ENCODE assay signal across 13 mouse cellular contexts in the genomic region with DNA sequence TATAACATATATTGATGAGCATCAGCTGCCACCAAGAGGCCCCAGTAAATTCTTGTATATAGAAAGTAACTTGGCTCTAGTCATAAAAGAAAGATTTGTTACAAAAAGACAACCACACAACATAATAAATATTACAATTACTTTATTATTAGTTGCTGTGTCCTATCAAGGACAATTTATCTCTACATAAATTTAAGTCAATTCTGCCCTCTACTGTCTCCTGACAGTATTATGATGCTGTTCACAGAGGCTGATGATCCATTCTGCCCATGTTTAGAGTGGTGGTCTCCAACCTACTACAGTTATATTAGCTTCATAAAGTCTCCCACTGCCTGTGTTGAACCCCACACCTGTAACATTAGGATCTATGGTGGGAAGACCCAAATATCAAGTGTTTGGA. TPM values are rescaled to one million over a fixed set of nuclear protein-coding genes. Genes with fewer than 3 reads are reported as not detected.
A peak's percentile ranks its signal among the peaks of the same experiment; 100 is the strongest.
DNase-seq lines count a peak whose midpoint lies in the region; ATAC-seq and TF ChIP-seq lines count a peak whose summit lies in the region.
"Had no signal": no experiment of that assay in that cellular context is flagged by ENCODE, and none has a peak within 500 bp of the region (broad histone marks: within the 10 kb centered on the region; RNA-seq: fewer than 3 reads in every experiment).

No protein-coding gene starts in this region.

- no peak for ATAC-seq in kidney, postnatal 0 days (replicated peaks; ENCODE audit: low FRiP score, low read depth)
- no peak for ATAC-seq in midbrain, postnatal 0 days (ENCODE audit: low FRiP score)
- ATAC-seq in midbrain, embryonic 15.5 days (replicated peaks) = no peak

- H3K4me3 ChIP-seq in kidney, postnatal 0 days (replicated peaks; ENCODE audit: low read depth, low read length) = no peak overlapping the region
- no peak overlapping the region for H3K4me3 ChIP-seq in midbrain, postnatal 0 days (ENCODE audit: low read depth, low read length)
- no peak overlapping the region for H3K4me3 ChIP-seq in midbrain, embryonic 15.5 days

- no peaks in the 10 kb centered on the region for H3K36me3 ChIP-seq in kidney, postnatal 0 days (ENCODE audit: insufficient read depth, low read length)
- H3K36me3 ChIP-seq in midbrain, postnatal 0 days (ENCODE audit: insufficient read depth, low read length) = no peaks in the 10 kb centered on the region
- H3K36me3 ChIP-seq in midbrain, embryonic 15.5 days (replicated peaks) = no peaks in the 10 kb centered on the region

- H3K4me2 ChIP-seq in kidney, postnatal 0 days (ENCODE audit: low read length) = no peak overlapping the region
- no peak overlapping the region for H3K4me2 ChIP-seq in midbrain, postnatal 0 days (ENCODE audit: low read depth, low read length, poor library complexity, severe bottlenecking)
- no peak overlapping the region for H3K4me2 ChIP-seq in midbrain, embryonic 15.5 days
- H3K4me2 ChIP-seq: midbrain, embryonic 11.5 days had no signal

- no peaks in the 10 kb centered on the region for H3K9me3 ChIP-seq in kidney, postnatal 0 days (replicated peaks; ENCODE audit: low read length)
- no peaks in the 10 kb centered on the region for H3K9me3 ChIP-seq in midbrain, postnatal 0 days (ENCODE audit: low read length)
- H3K9me3 ChIP-seq in midbrain, embryonic 15.5 days = no peaks in the 10 kb centered on the region

- no peak overlapping the region for H3K27ac ChIP-seq in kidney, postnatal 0 days
- H3K27ac ChIP-seq in midbrain, postnatal 0 days (ENCODE audit: low read depth, low read length) = no peak overlapping the region
- no peak overlapping the region for H3K27ac ChIP-seq in midbrain, embryonic 15.5 days

- H3K27me3 ChIP-seq in kidney, postnatal 0 days (ENCODE audit: insufficient read depth, low read length) = no peaks in the 10 kb centered on the region
- no peaks in the 10 kb centered on the region for H3K27me3 ChIP-seq in midbrain, postnatal 0 days (ENCODE audit: insufficient read depth, low read length)
- H3K27me3 ChIP-seq in midbrain, embryonic 15.5 days (replicated peaks) = no peaks in the 10 kb centered on the region

- no peaks in the 10 kb centered on the region for H3K4me1 ChIP-seq in kidney, postnatal 0 days (replicated peaks; ENCODE audit: insufficient read depth, low read length)
- H3K4me1 ChIP-seq in midbrain, postnatal 0 days (ENCODE audit: insufficient read depth, low read length) = no peaks in the 10 kb centered on the region
- H3K4me1 ChIP-seq in midbrain, embryonic 15.5 days = no peaks in the 10 kb centered on the region

- H3K9ac ChIP-seq in kidney, postnatal 0 days (ENCODE audit: low read depth, low read length) = no peak overlapping the region
- H3K9ac ChIP-seq in midbrain, postnatal 0 days (replicated peaks; ENCODE audit: low read length, poor library complexity, severe bottlenecking) = no peak overlapping the region
- H3K9ac ChIP-seq in midbrain, embryonic 15.5 days = no peak overlapping the region

- peak; percentile 50 for TF ChIP-seq CTCF in kidney, postnatal 0 days (IDR thresholded peaks at IDR 0.05; ENCODE audit: low read depth)
- peak; percentile 72 for TF ChIP-seq CTCF in midbrain, postnatal 0 days (IDR thresholded peaks at IDR 0.05)

- DNase-seq in embryo, embryonic 10.5 days (ENCODE audit: low spot score) = peak; percentile 26
- DNase-seq in embryo, embryonic 9.5 days (ENCODE audit: extremely low spot score) = no peak
- peak; percentile 55 for DNase-seq in kidney, postnatal 0 days (ENCODE audit: low spot score)
- DNase-seq in kidney, adult 11 months = no peak
- DNase-seq in midbrain, postnatal 0 days (ENCODE audit: low spot score) = peak; percentile 71
- no peak for DNase-seq in frontal cortex, postnatal 36 days (ENCODE audit: low spot score in 2 of 2)
- DNase-seq in kidney, adult 18-20 months = no peak
- DNase-seq: adrenal gland, adult 8-10 months; cerebellum, postnatal 36 days; kidney, adult 9 months; thymus, adult 2 months had no signal

RNA-seq across cellular contexts. Expression of gene Sptb, which starts 10.2 kb away (rescaled TPM):
- polyA plus RNA-seq in kidney, postnatal 0 days (2015; fragmentation: Nextera tagmentation; extraction: Ambion mirVana) = 0.37 and 0.59 TPM in 2 replicates
- 31.1 and 32.8 TPM in 2 replicates for total RNA-seq in midbrain, postnatal 0 days (2014; rRNA removed)
- polyA plus RNA-seq in midbrain, postnatal 0 days (2015; fragmentation: Nextera tagmentation; extraction: Ambion mirVana) = 4.3 and 4.8 TPM in 2 replicates
- 3.5 and 3.6 TPM in 2 replicates for polyA plus RNA-seq in midbrain, embryonic 15.5 days (2015; fragmentation: Nextera tagmentation; extraction: Ambion mirVana)

RNA-seq across cellular contexts. Expression of gene Churc1, which starts 44.8 kb away (rescaled TPM):
- polyA plus RNA-seq in kidney, postnatal 0 days (2015; fragmentation: Nextera tagmentation; extraction: Ambion mirVana) = 131 and 137 TPM in 2 replicates
- 60.3 and 66.9 TPM in 2 replicates for total RNA-seq in midbrain, postnatal 0 days (2014; rRNA removed)
- polyA plus RNA-seq in midbrain, postnatal 0 days (2015; fragmentation: Nextera tagmentation; extraction: Ambion mirVana) = 120 and 124 TPM in 2 replicates
- polyA plus RNA-seq in midbrain, embryonic 15.5 days (2015; fragmentation: Nextera tagmentation; extraction: Ambion mirVana) = 127 and 131 TPM in 2 replicates

RNA-seq across cellular contexts. Expression of gene Fntb, which starts 44.8 kb away (rescaled TPM):
- polyA plus RNA-seq in kidney, postnatal 0 days (2015; fragmentation: Nextera tagmentation; extraction: Ambion mirVana) = 24.4 and 25.0 TPM in 2 replicates
- 33.3 and 34.3 TPM in 2 replicates for total RNA-seq in midbrain, postnatal 0 days (2014; rRNA removed)
- 36.6 and 37.8 TPM in 2 replicates for polyA plus RNA-seq in midbrain, postnatal 0 days (2015; fragmentation: Nextera tagmentation; extraction: Ambion mirVana)
- polyA plus RNA-seq in midbrain, embryonic 15.5 days (2015; fragmentation: Nextera tagmentation; extraction: Ambion mirVana) = 43.5 and 44.3 TPM in 2 replicates

Comparison
In these comparisons a context has a peak if more than half of its experiments do, and no peak if none do; other contexts are left out.
1. DNase-seq: peak in embryo, embryonic 10.5 days (single experiment), kidney, postnatal 0 days (single experiment) and midbrain, postnatal 0 days (single experiment); none in embryo, embryonic 9.5 days (single experiment), kidney, adult 11 months (single experiment), frontal cortex, postnatal 36 days (0 of 2) and kidney, adult 18-20 months (single experiment).